Mouse (Mus musculus) neutrophil, adult 5-6 weeks (primary cell): ENCODE data around the gene Srbd1. TPM values are rescaled to one million over a fixed set of nuclear protein-coding genes. Genes with fewer than 3 reads are reported as not detected.

Source experiments
- ATAC-seq: fragments of 151-379, 151-347 bp; 2 replicates; pipeline ENCODE4 v1.8.0; 2017; ENCODE audit warnings: mild to moderate bottlenecking, moderate TSS enrichment; ENCODE audit not compliant: insufficient number of reproducible peaks, poor library complexity, low FRiP score, severe bottlenecking; ENCODE audit errors: extremely low read depth
- total RNA-seq: library from RNA; stranded (forward); fragments of 200-1000 nt; gene quantifications from 2 replicates; pipeline ENCODE4 v1.2.3, GENCODE M21; 2017

The Srbd1 gene
- total RNA-seq, 1 experiment from 2014 or later = 18.3 TPM

- no peak for ATAC-seq
Measured at GRCm38 (mm10) chr17:86040221-86040984, 104.6 kb downstream of the Srbd1 start.

GRCm38 (mm10) chr17:86039741-86040140, 105.2 kb downstream of the Srbd1 start:
- ATAC-seq = no peak

GRCm38 (mm10) chr17:86038211-86038648, 106.7 kb downstream of the Srbd1 start:
- ATAC-seq = no peak

- ATAC-seq = no peak
Measured at GRCm38 (mm10) chr17:86035576-86035975, 109.4 kb downstream of the Srbd1 start.

GRCm38 (mm10) chr17:86035146-86035545, 109.8 kb downstream of the Srbd1 start:
- ATAC-seq = no peak

- ATAC-seq = no peak
Measured at GRCm38 (mm10) chr17:86034641-86035040, 110.3 kb downstream of the Srbd1 start.

GRCm38 (mm10) chr17:86032113-86032714, 112.8 kb downstream of the Srbd1 start:
- no peak for ATAC-seq

- no peak for ATAC-seq
Measured at GRCm38 (mm10) chr17:86030016-86030415, 115.0 kb downstream of the Srbd1 start.

- no peak for ATAC-seq
Measured at GRCm38 (mm10) chr17:86029175-86029574, 115.8 kb downstream of the Srbd1 start.

GRCm38 (mm10) chr17:86027577-86028199, 117.3 kb downstream of the Srbd1 start:
- ATAC-seq = no peak

- no peak for ATAC-seq
Measured at GRCm38 (mm10) chr17:86024589-86024988, 120.4 kb downstream of the Srbd1 start.

GRCm38 (mm10) chr17:86022366-86022765, 122.6 kb downstream of the Srbd1 start:
- no peak for ATAC-seq

GRCm38 (mm10) chr17:86021815-86022214, 123.2 kb downstream of the Srbd1 start:
- no peak for ATAC-seq

- ATAC-seq = no peak
Measured at GRCm38 (mm10) chr17:86021231-86021630, 123.7 kb downstream of the Srbd1 start.

GRCm38 (mm10) chr17:86019793-86020192, 125.2 kb downstream of the Srbd1 start:
- ATAC-seq = no peak

- ATAC-seq = no peak
Measured at GRCm38 (mm10) chr17:86014246-86014645, 130.7 kb downstream of the Srbd1 start.

- ATAC-seq = no peak
Measured at GRCm38 (mm10) chr17:86012576-86012975, 132.4 kb downstream of the Srbd1 start.

- ATAC-seq = no peak
Measured at GRCm38 (mm10) chr17:86011849-86012248, 133.1 kb downstream of the Srbd1 start.

- ATAC-seq = no peak
Measured at GRCm38 (mm10) chr17:86008401-86008800, 136.6 kb downstream of the Srbd1 start.

- no peak for ATAC-seq
Measured at GRCm38 (mm10) chr17:86002113-86002512, 142.9 kb downstream of the Srbd1 start.
